Mouse (Mus musculus) CH12.LX (cell line): ENCODE measurements around the gene Rhpn2. TPM values are rescaled to one million over a fixed set of nuclear protein-coding genes. Genes with fewer than 3 reads are reported as not detected.

Experiments
- DNase-seq: peaks from one replicate; pipeline ENCODE4 v3.0.0-alpha.2; 2013; ENCODE audit errors: extremely low read depth
- H3K27ac ChIP-seq: 2 replicates; pipeline ENCODE4 v1.5.1; 2012; ENCODE audit warnings: low read depth, mild to moderate bottlenecking, control low read depth, moderate library complexity; ENCODE audit not compliant: insufficient read depth
- H3K27me3 ChIP-seq: replicated peaks from 2 replicates; pipeline ENCODE3; 2012; ENCODE audit warnings: inconsistent platforms
- H3K36me3 ChIP-seq, 2 experiments: replicated peaks in 1 of 2; 2 replicates each; pipeline versions ENCODE3 to v1.6.1; 2012; ENCODE audit warnings: inconsistent platforms in 1 of 2, low read length in 1 of 2, mild to moderate bottlenecking in 1 of 2, mixed read lengths in 1 of 2, moderate library complexity in 1 of 2; ENCODE audit not compliant: control insufficient read depth in 1 of 2, insufficient read depth in 1 of 2
- H3K4me1 ChIP-seq, 2 experiments: 2 replicates each; pipeline ENCODE4 v1.6.1; 2012; ENCODE audit warnings: inconsistent platforms in 1 of 2, moderate library complexity in 1 of 2; ENCODE audit not compliant: insufficient read depth in 2 of 2, control insufficient read depth in 1 of 2
- H3K4me2 ChIP-seq: 2 replicates; pipeline ENCODE4 v1.6.1; 2012; ENCODE audit warnings: low read depth, mild to moderate bottlenecking, control low read depth; ENCODE audit not compliant: poor library complexity, insufficient read depth, severe bottlenecking
- H3K4me3 ChIP-seq, 3 experiments: fragments of 150-350 bp in 1 of 3; sonication (generic) in 1 of 3; replicated peaks in 1 of 3; 2 replicates each; pipeline versions ENCODE3 to v1.5.1; 2011 to 2012; ENCODE audit warnings: low read depth in 2 of 3, low read length in 2 of 3, mild to moderate bottlenecking in 2 of 3, moderate library complexity in 2 of 3, control low read depth in 1 of 3, improper control_type of control experiment in 1 of 3, inconsistent platforms in 1 of 3, mixed read lengths in 1 of 3; ENCODE audit not compliant: poor library complexity in 1 of 3
- H3K79me2 ChIP-seq: replicated peaks from 2 replicates; pipeline ENCODE4 v1.6.1; 2012; ENCODE audit warnings: mild to moderate bottlenecking, moderate library complexity; ENCODE audit not compliant: control insufficient read depth, poor library complexity, insufficient read depth, severe bottlenecking; ENCODE audit errors: extremely low read depth
- H3K9ac ChIP-seq: 2 replicates; pipeline ENCODE4 v1.6.1; 2012; ENCODE audit warnings: low read depth, mild to moderate bottlenecking, control low read depth, moderate library complexity; ENCODE audit not compliant: insufficient read depth
- H3K9me3 ChIP-seq: replicated peaks from 2 replicates; pipeline ENCODE3; 2012; ENCODE audit warnings: low read length, inconsistent platforms, mixed read lengths
- BHLHE40 ChIP-seq: IDR thresholded peaks from 2 replicates; pipeline ENCODE4 v1.6.1; 2011; ENCODE audit warnings: mild to moderate bottlenecking, low read depth, low read length, improper control_type of control experiment
- CHD1 ChIP-seq: IDR thresholded peaks from 2 replicates; pipeline ENCODE4 v1.6.1; 2012; ENCODE audit warnings: low read depth, low read length, improper control_type of control experiment, inconsistent platforms
- CTCF ChIP-seq, 2 experiments: IDR thresholded peaks in 1 of 2; conservative IDR thresholded peaks in 1 of 2; 2 replicates each; pipeline ENCODE4 v1.5.1; 2011 to 2012; ENCODE audit warnings: low read depth in 2 of 2, low read length in 2 of 2, improper control_type of control experiment in 1 of 2, inconsistent platforms in 1 of 2, mild to moderate bottlenecking in 1 of 2, moderate library complexity in 1 of 2
- ELF1 ChIP-seq: IDR thresholded peaks from 2 replicates; pipeline ENCODE4 v1.6.1; 2014; ENCODE audit warnings: low read depth, mild to moderate bottlenecking, inconsistent platforms, low read length, improper control_type of control experiment
- ETS1 ChIP-seq: conservative IDR thresholded peaks from 2 replicates; pipeline ENCODE4 v1.6.1; 2012; ENCODE audit warnings: low read depth, mild to moderate bottlenecking, inconsistent platforms, low read length, improper control_type of control experiment, moderate library complexity
- HCFC1 ChIP-seq: IDR thresholded peaks from 2 replicates; pipeline ENCODE4 v1.6.1; 2012; ENCODE audit warnings: low read depth, mild to moderate bottlenecking, inconsistent platforms, low read length, improper control_type of control experiment
- JUND ChIP-seq: conservative IDR thresholded peaks from 2 replicates; pipeline ENCODE4 v1.6.1; 2011; ENCODE audit warnings: low read depth, low read length, improper control_type of control experiment
- KAT2A ChIP-seq: IDR thresholded peaks from 2 replicates; pipeline ENCODE4 v1.6.1; 2012; ENCODE audit warnings: low read length, improper control_type of control experiment, inconsistent platforms; ENCODE audit not compliant: insufficient replicate concordance
- MAX ChIP-seq: IDR thresholded peaks from 2 replicates; pipeline ENCODE4 v1.6.1; 2011; ENCODE audit warnings: low read length, improper control_type of control experiment
- NELFE ChIP-seq: IDR thresholded peaks from 2 replicates; pipeline ENCODE4 v1.6.1; 2011; ENCODE audit warnings: low read depth, low read length, improper control_type of control experiment
- POLR2A ChIP-seq: IDR thresholded peaks from 2 replicates; pipeline ENCODE4 v1.6.1; 2011; ENCODE audit warnings: low read depth, mild to moderate bottlenecking, improper control_type of control experiment, low read length
- POLR2AphosphoS2 ChIP-seq: IDR thresholded peaks from 2 replicates; pipeline ENCODE4 v1.6.1; 2011; ENCODE audit warnings: low read depth, low read length, improper control_type of control experiment
- RAD21 ChIP-seq: IDR thresholded peaks from 2 replicates; pipeline ENCODE4 v1.6.1; 2011; ENCODE audit warnings: low read depth, mild to moderate bottlenecking, low read length, improper control_type of control experiment, moderate library complexity
- SIN3A ChIP-seq: IDR thresholded peaks from 2 replicates; pipeline ENCODE4 v1.6.1; 2012; ENCODE audit warnings: low read length, improper control_type of control experiment, inconsistent platforms
- SMC3 ChIP-seq: IDR thresholded peaks from 2 replicates; pipeline ENCODE4 v1.6.1; 2011; ENCODE audit warnings: low read depth, low read length, improper control_type of control experiment
- TBP ChIP-seq: conservative IDR thresholded peaks from 2 replicates; pipeline ENCODE4 v1.6.1; 2011; ENCODE audit warnings: low read depth, low read length, improper control_type of control experiment
- UBTF ChIP-seq: IDR thresholded peaks from 2 replicates; pipeline ENCODE4 v1.6.1; 2012; ENCODE audit warnings: low read depth, mild to moderate bottlenecking, inconsistent platforms, low read length, improper control_type of control experiment, moderate library complexity
- USF2 ChIP-seq: conservative IDR thresholded peaks from 2 replicates; pipeline ENCODE4 v1.6.1; 2011; ENCODE audit warnings: low read depth, low read length, improper control_type of control experiment
- ZC3H11A ChIP-seq: IDR thresholded peaks from 2 replicates; pipeline ENCODE4 v1.6.1; 2012; ENCODE audit warnings: low read depth, mild to moderate bottlenecking, inconsistent platforms, low read length, improper control_type of control experiment
- ZKSCAN1 ChIP-seq: IDR thresholded peaks from 2 replicates; pipeline ENCODE4 v1.6.1; 2012; ENCODE audit warnings: low read depth, inconsistent platforms, low read length, improper control_type of control experiment, borderline replicate concordance
- ZMIZ1 ChIP-seq: IDR thresholded peaks from 2 replicates; pipeline ENCODE4 v1.6.1; 2012; ENCODE audit warnings: low read depth, mild to moderate bottlenecking, inconsistent platforms, low read length, improper control_type of control experiment
- ZNF384 ChIP-seq: IDR thresholded peaks from 2 replicates; pipeline ENCODE4 v1.6.1; 2012; ENCODE audit warnings: low read depth, low read length, improper control_type of control experiment, inconsistent platforms
- dilution Hi-C: fragments of 300-500 bp; cut with MboI; formaldehyde crosslinking; loops from 2 replicates; pipeline ENCODE4 v1.14.3; 2020; ENCODE audit warnings: low sequenced_read_pairs; ENCODE audit not compliant: extremely low pct_unique_long_range_greater_than_20kb, extremely low pct_ligation_motif_present
- in situ Hi-C: fragments of 300-500 bp; cut with MboI; formaldehyde crosslinking; loops from 3 replicates; pipeline ENCODE4 v1.14.3; 2019; ENCODE audit warnings: low sequenced_read_pairs, low pct_ligation_motif_present, low pct_unique_long_range_greater_than_20kb, mixed read lengths
- polyA plus RNA-seq: library from polyadenylated mRNA; unstranded; fragments of >175 nt; gene quantifications from 2 replicates; pipeline ENCODE4 v1.2.1, GENCODE M21; 2012; ENCODE audit warnings: low read depth; ENCODE audit not compliant: insufficient read length
- total RNA-seq, 2 experiments: library from RNA; depleted of rRNA; stranded (reverse); fragments of 300-350 nt in 1 of 2; fragments of >200 nt in 1 of 2; gene quantifications; 2 replicates each; pipeline ENCODE4 v1.2.3; 2012 to 2014

The Rhpn2 gene
- total and polyA plus RNA-seq, 3 experiments = 0.13 to 0.63 (median 0.17) TPM

DNA sequence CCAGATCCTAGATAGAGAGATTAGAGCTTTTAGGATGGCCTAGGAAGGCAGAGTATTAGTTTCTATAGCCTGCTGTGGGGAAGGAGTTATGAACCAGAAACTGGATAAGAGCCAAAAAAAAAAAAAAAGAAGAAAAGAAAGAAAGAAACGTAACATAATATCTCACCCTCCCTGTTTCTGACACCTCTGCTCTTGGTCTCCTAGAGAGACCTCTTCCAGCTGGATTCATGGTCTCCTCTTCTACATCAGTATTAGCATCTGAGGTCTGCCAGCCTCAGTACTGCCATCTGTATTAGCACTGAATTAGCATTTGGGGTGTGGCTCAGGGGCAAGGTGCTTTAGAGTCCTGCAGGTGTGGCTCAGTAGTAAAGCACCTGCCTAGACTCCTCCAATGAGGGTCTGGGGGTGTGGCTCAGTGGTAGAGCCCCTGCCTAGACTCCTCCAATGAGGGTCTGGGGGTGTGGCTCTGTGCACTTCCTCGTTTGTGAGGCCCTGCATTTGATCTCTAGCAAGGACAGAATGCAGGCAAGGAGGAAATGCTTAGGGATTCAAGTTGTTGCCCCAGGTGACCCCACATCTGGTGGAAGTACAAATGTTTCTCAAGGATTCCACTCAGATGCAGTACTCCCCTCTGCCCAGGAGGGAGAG lies 48.9 kb downstream of the Rhpn2 start:
- Histone ChIP-seq H3K27me3 (no peaks in the 10 kb centered on the region), H3K4me2 (no peak overlapping the region), H3K36me3 (no peaks in the 10 kb centered on the region), H3K9me3 (peaks cover 2% of the 10 kb centered on the region), H3K4me3 (no peak overlapping the region), H3K27ac (no peak overlapping the region), H3K79me2 (no peaks in the 10 kb centered on the region), H3K4me1 (peaks cover 5 to 19% of the 10 kb centered on the region in 2 experiments; a peak in 3 of 4 replicates), H3K9ac (no peak overlapping the region)
- dilution Hi-C loops (no loop called here), in situ Hi-C loops (loop anchor here (25.0 kb wide), 1 partner anchor 179 kb away; the partner anchor contains the start of gene Nudt19)
- peak; percentile 32 for DNase-seq
- TF ChIP-seq ELF1 (peak; percentile 67), ZKSCAN1 (no peak), ZMIZ1 (no peak), POLR2A (no peak), SIN3A (no peak)

DNA sequence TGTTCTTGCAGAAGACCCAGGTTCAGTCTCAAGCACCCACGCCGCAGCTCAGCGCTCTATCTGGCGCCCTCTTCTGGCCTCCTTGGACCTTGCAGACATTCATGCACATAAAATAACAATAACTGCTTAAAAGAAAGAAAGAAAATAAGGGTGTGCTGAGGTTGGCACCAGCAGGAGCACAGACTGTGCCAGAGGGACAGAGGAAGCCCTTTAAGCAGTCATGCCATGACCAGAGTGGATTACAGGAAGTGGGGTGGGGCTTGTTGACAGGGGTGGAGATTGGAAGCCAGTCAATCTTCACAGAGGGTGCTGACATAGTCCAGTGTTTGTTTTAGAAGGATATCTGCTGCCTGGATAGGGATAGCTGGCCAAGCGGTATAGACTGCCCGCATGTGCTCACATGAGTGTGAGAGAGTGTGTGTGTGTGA lies 52.6 kb downstream of the Rhpn2 start:
- in situ Hi-C loops (loop anchor here (25.0 kb wide), 1 partner anchor 176 kb away; the partner anchor contains the start of gene Nudt19), dilution Hi-C loops (no loop called here)
- H3K4me1 ChIP-seq = peaks cover 0 to 16% of the 10 kb centered on the region in 2 experiments; a peak in 2 of 4 replicates
- H3K27me3 ChIP-seq = no peaks in the 10 kb centered on the region
- no peak for DNase-seq
- no peak overlapping the region for H3K4me3 ChIP-seq
- no peak overlapping the region for H3K9ac ChIP-seq
- H3K36me3 ChIP-seq = peaks cover 0 to 2% of the 10 kb centered on the region in 2 experiments
- no peak overlapping the region for H3K4me2 ChIP-seq
- H3K9me3 ChIP-seq = peaks cover 2% of the 10 kb centered on the region
- H3K27ac ChIP-seq = no peak overlapping the region
- no peaks in the 10 kb centered on the region for H3K79me2 ChIP-seq
- TF ChIP-seq POLR2AphosphoS2 (no peak), RAD21 (peak; percentile 16), SMC3 (peak; percentile 30), CTCF (conservative IDR thresholded peaks at IDR 0.05 in 1 of 2, IDR thresholded peaks at IDR 0.05 in 1 of 2; ENCODE audit: low read depth in 2 of 2, low read length in 2 of 2) (peak; percentile 52 to 55)
- TF ChIP-seq, all 38 proteins: peak for 3

DNA sequence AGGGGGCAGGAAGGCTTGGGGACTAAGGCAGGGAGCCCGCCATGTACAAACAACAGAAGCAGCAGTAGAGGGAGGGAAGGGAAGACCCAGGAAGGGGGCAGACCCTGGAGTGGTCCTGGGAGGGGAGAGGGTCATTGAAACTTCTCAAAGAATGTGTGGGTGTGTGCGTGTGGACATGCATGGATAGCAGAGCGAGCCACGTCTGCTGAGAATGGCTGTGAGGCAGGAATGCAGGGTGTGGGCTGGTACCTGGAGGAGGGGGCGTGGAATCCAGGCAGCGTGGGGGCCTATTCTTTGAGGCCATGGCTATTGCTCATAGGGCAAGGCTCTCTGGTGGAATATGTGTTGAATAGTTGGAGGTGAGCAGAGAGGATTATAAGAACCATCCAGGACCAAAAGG lies 54.7 kb downstream of the Rhpn2 start:
- Histone ChIP-seq H3K9ac (no peak overlapping the region), H3K79me2 (no peaks in the 10 kb centered on the region), H3K27ac (no peak overlapping the region), H3K4me2 (no peak overlapping the region), H3K4me1 (peaks cover 0 to 7% of the 10 kb centered on the region in 2 experiments; a peak in 2 of 4 replicates), H3K9me3 (peaks cover 2% of the 10 kb centered on the region), H3K36me3 (peaks cover 10 to 23% of the 10 kb centered on the region in 2 experiments), H3K27me3 (no peaks in the 10 kb centered on the region), H3K4me3 (no peak overlapping the region)
- DNase-seq = no peak
- dilution Hi-C loops (no loop called here), in situ Hi-C loops (loop anchor here (25.0 kb wide), 1 partner anchor 174 kb away; the partner anchor contains the start of gene Nudt19)
- no peak for TF ChIP-seq ETS1
- no peak for TF ChIP-seq USF2
- no peak for TF ChIP-seq CHD1
- no peak for TF ChIP-seq POLR2A
- no peak for TF ChIP-seq NELFE
- TF ChIP-seq UBTF = no peak
- no peak for TF ChIP-seq BHLHE40
- TF ChIP-seq TBP = no peak
- TF ChIP-seq ZNF384 = no peak
- TF ChIP-seq CTCF (conservative IDR thresholded peaks at IDR 0.05 in 1 of 2, IDR thresholded peaks at IDR 0.05 in 1 of 2; ENCODE audit: low read depth in 2 of 2, low read length in 2 of 2) = no peak
- TF ChIP-seq ELF1 = no peak
- TF ChIP-seq JUND = no peak
- no peak for TF ChIP-seq KAT2A
- TF ChIP-seq ZC3H11A = no peak
- TF ChIP-seq MAX = no peak
- no peak for TF ChIP-seq HCFC1
